Mouse (Mus musculus): ENCODE results near the gene Sars. TPM values are rescaled to one million over a fixed set of nuclear protein-coding genes. Genes with fewer than 3 reads are reported as not detected.

Gene Sars
- polyA plus RNA-seq, 1 experiment, result 685 TPM

DNA sequence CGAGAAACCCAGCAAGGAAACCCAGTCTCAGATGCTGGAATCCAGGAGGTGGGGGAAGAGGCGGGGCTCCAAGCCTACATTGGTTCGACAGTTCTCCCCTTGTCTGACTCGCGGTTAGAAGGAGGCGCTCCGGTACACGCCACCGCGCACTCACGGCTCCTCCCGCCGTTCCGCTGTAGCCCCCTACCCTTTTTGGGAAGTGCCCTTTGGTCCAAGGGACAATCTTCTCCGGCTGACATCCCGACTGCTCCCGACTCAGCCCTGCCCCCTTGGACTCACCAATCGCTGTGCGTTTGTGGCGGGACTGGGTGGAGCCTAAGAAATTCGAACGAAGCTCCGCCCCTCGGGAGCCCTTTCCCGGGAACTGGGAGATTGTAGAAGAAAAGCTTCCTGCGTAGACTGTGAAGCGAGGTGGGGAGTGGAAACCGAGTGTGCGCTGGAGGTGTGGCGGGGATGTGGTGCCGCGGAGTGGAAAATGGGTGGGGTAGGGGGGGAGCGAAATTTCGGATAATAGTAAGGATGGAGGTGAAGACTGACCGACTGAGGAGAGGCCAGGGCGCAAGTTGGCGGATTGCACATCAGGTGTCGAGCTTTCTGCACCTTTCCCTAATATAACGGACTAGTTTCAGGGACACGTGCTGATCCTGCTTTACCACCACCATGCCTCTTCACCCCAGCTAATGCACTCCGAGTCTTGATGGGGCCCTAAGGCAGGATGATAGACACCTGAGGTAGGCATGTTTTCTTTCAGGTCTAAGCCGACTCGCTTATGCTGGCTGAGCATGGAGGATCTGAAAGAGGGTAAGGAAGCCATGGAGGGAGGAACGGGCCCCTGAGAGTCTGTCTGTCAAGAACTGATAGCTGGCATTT, 61.3 kb downstream of the Sars start, which contains the start of gene Psrc1:
Gene Psrc1, plus strand, starts transcription at position 355 of the 870 bp plus-strand sequence.
- TF ChIP-seq MYOG (IDR thresholded peaks at IDR 0.05; ENCODE audit: control insufficient read depth in 1 of 3, insufficient read depth in 1 of 3, insufficient read length in 2 of 3, low read depth in 2 of 3) (no peak), E2F4 (IDR thresholded peaks at IDR 0.05; ENCODE audit: insufficient read depth) (peak; percentile 45), MAX (IDR thresholded peaks at IDR 0.05; ENCODE audit: low read depth) (no peak), MYOD1 (IDR thresholded peaks at IDR 0.05; ENCODE audit: control insufficient read depth in 1 of 3, insufficient read length in 2 of 3, low read depth in 2 of 3) (no peak), SRF (IDR thresholded peaks at IDR 0.05; ENCODE audit: control insufficient read depth, insufficient read length, low read depth) (no peak), POLR2A (IDR thresholded peaks at IDR 0.05; ENCODE audit: insufficient read length, low read depth) (peak; percentile 41), TCF3 (IDR thresholded peaks at IDR 0.05; ENCODE audit: insufficient read length, low read depth) (no peak)
- Histone ChIP-seq H3ac (ENCODE audit: control insufficient read depth, insufficient read length) (no peak within 1 kb of the TSS), H3K36me3 (ENCODE audit: control insufficient read depth, insufficient read depth) (no peaks in the 10 kb centered on the region), H3K4me3 (peak within 1 kb of the TSS; percentile 45), H3K79me2 (ENCODE audit: control insufficient read depth, insufficient read depth) (no peaks in the 10 kb centered on the region), H3K4me2 (ENCODE audit: low read depth) (peak within 1 kb of the TSS; percentile 68), H3K27me3 (ENCODE audit: control insufficient read depth, insufficient read depth, insufficient read length) (no peaks in the 10 kb centered on the region)

DNA sequence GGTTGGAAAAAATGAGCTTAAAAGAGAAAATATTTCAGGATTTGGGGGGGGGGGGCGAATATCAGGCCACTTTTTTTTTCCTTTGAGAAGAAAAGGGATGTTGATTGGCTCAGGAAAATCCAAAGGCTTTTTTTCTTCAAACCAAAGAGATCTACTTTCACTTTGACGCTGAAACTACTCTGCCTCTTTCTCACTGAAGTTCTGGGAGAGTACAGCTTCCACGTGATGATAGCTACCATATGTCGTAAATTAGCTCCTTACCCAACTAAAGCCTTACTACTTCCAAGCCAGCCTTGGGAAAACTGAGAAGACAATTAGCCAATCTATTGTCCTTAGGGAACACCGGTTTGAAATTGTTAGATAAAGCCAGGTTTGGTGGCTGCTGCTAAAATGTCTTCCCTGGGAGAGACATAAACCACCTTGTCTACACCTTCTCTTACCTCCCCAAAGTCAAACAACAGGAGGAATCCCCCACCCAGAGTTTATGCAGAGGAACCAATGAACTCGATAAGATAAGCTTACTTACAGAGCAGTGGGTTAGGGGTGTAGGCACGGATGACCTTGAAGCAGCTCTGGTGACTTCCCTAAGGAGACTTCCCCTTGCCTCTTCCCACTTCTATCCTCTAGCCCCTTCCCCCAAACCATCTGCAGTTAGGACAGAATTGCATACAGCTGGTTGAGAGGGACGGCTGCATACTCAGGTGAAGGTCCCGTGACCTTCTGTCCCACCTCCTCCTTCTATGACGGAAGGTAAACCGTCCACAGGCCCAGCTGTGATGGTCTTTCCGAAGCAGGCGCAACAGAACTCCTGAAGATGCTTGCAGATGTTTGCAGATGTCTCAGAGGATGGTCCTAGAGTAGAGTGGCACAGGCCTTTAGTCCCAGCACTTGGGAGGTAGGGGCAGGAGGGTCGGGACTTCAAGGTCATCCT, 62.8 kb downstream of the Sars start:
- Histone ChIP-seq H3K79me2 (ENCODE audit: control insufficient read depth, insufficient read depth) (no peaks in the 10 kb centered on the region), H3K27me3 (ENCODE audit: control insufficient read depth, insufficient read depth, insufficient read length) (peaks cover 8% of the 10 kb centered on the region), H3K4me3 (peak overlapping the region; percentile 45), H3K36me3 (ENCODE audit: control insufficient read depth, insufficient read depth) (no peaks in the 10 kb centered on the region), H3ac (ENCODE audit: control insufficient read depth, insufficient read length) (no peak overlapping the region), H3K4me2 (ENCODE audit: low read depth) (peak overlapping the region; percentile 68)
- TF ChIP-seq E2F4 (IDR thresholded peaks at IDR 0.05; ENCODE audit: insufficient read depth) (no peak), TCF12 (IDR thresholded peaks at IDR 0.05; ENCODE audit: insufficient read depth, poor library complexity, severe bottlenecking) (no peak), POLR2AphosphoS2 (IDR thresholded peaks at IDR 0.05; ENCODE audit: insufficient read length, low read depth) (no peak), SRF (IDR thresholded peaks at IDR 0.05; ENCODE audit: control insufficient read depth, insufficient read length, low read depth) (no peak), POLR2A (IDR thresholded peaks at IDR 0.05; ENCODE audit: insufficient read length, low read depth) (no peak), TCF3 (IDR thresholded peaks at IDR 0.05; ENCODE audit: insufficient read length, low read depth) (no peak), MYOD1 (IDR thresholded peaks at IDR 0.05; ENCODE audit: control insufficient read depth in 1 of 3, insufficient read length in 2 of 3, low read depth in 2 of 3) (no peak), CEBPB (IDR thresholded peaks at IDR 0.05; ENCODE audit: insufficient read depth, poor library complexity, severe bottlenecking) (no peak), USF1 (IDR thresholded peaks at IDR 0.05; ENCODE audit: low read depth) (no peak), MYOG (IDR thresholded peaks at IDR 0.05; ENCODE audit: control insufficient read depth in 1 of 3, insufficient read depth in 1 of 3, insufficient read length in 2 of 3, low read depth in 2 of 3) (no peak), MAX (IDR thresholded peaks at IDR 0.05; ENCODE audit: low read depth) (no peak)

DNA sequence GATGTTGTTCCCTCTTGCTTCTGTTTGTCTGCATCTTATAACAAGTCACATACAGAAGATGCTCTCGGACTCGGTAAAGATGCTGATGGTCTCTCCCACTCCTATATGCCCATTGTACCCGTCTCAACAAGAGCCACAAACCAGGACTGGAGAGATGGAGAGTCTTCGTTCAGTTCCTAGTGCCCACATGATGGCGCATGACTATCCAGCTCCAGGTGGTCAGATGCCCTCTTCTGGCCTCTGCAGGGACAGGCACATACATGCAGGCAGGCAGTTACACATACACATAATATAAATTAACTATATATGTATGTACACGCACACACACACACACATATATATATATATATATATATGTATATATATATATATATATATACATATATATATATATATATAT, 64.3 kb downstream of the Sars start:
- Histone ChIP-seq H3K27me3 (ENCODE audit: control insufficient read depth, insufficient read depth, insufficient read length) (peaks cover 19% of the 10 kb centered on the region), H3K4me2 (ENCODE audit: low read depth) (no peak overlapping the region)

DNA sequence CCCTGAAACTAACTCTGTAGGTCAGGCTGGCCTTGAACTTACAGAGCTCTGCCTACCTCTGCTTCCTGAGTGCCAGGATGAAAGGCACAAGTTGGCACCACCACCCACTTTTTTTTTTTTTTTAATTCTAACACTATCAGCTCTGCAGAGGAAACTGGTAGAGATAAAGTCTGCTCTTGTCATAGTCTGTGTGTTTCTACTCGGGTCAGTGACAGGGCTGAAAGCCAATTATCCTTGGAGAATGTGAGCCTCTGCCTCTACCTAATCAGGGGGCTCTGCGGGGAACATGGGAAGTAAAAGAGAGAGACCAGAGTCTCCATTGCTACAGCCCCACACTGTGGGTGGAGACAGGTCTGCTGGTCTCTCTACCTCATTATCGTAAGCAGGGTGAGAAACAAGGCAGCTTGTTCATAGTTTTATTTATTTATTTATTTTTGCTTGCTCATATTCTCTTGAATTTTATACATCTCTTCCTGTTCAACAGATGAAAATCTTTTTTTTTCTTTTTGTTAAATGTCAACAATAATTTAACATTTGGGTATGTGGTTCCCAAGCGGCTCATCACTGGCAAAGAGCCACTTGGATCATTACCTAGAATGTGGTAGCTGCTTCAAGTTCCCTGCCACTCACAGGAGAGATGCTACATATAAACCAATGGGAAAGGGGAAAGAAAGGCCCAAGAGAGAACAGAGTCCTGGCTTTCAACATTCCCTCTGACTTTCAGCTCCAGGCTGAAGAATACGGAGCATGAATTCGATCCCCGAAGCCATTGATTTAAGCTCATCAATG, 65.9 kb downstream of the Sars start:
- peaks cover 33% of the 10 kb centered on the region for H3K27me3 ChIP-seq (ENCODE audit: control insufficient read depth, insufficient read depth, insufficient read length)
- no peaks in the 10 kb centered on the region for H3K36me3 ChIP-seq (ENCODE audit: control insufficient read depth, insufficient read depth)
- no peak overlapping the region for H3ac ChIP-seq (ENCODE audit: control insufficient read depth, insufficient read length)
- no peak overlapping the region for H3K4me2 ChIP-seq (ENCODE audit: low read depth)
- no peaks in the 10 kb centered on the region for H3K79me2 ChIP-seq (ENCODE audit: control insufficient read depth, insufficient read depth)
- H3K4me3 ChIP-seq, result no peak overlapping the region
- TF ChIP-seq MYOD1 (IDR thresholded peaks at IDR 0.05; ENCODE audit: control insufficient read depth in 1 of 3, insufficient read length in 2 of 3, low read depth in 2 of 3), result no peak
- TF ChIP-seq E2F4 (IDR thresholded peaks at IDR 0.05; ENCODE audit: insufficient read depth), result no peak
- no peak for TF ChIP-seq REST (IDR thresholded peaks at IDR 0.05; ENCODE audit: insufficient read depth, insufficient read length)

More for the DNA sequence above, 64.3 kb downstream of the Sars start:
- no peaks in the 10 kb centered on the region for H3K36me3 ChIP-seq (ENCODE audit: control insufficient read depth, insufficient read depth)
- no peak overlapping the region for H3K4me3 ChIP-seq
- TF ChIP-seq MYOD1 (IDR thresholded peaks at IDR 0.05; ENCODE audit: control insufficient read depth in 1 of 3, insufficient read length in 2 of 3, low read depth in 2 of 3) (no peak), POLR2A (IDR thresholded peaks at IDR 0.05; ENCODE audit: insufficient read length, low read depth) (no peak), SRF (IDR thresholded peaks at IDR 0.05; ENCODE audit: control insufficient read depth, insufficient read length, low read depth) (no peak), MYOG (IDR thresholded peaks at IDR 0.05; ENCODE audit: control insufficient read depth in 1 of 3, insufficient read depth in 1 of 3, insufficient read length in 2 of 3, low read depth in 2 of 3) (no peak), MAX (IDR thresholded peaks at IDR 0.05; ENCODE audit: low read depth) (no peak), E2F4 (IDR thresholded peaks at IDR 0.05; ENCODE audit: insufficient read depth) (no peak), TCF12 (IDR thresholded peaks at IDR 0.05; ENCODE audit: insufficient read depth, poor library complexity, severe bottlenecking) (no peak), POLR2AphosphoS2 (IDR thresholded peaks at IDR 0.05; ENCODE audit: insufficient read length, low read depth) (no peak)
- no peak overlapping the region for H3ac ChIP-seq (ENCODE audit: control insufficient read depth, insufficient read length)
- no peaks in the 10 kb centered on the region for H3K79me2 ChIP-seq (ENCODE audit: control insufficient read depth, insufficient read depth)

Other genes starting within 250 kb of the Sars start
- gene Cyb561d1, start 244.0 kb downstream of the Sars start, polyA plus RNA-seq (2012; fragmentation: generic; extraction: Trizol), result 3.2 TPM
- gene Atxn7l2, start 234.3 kb downstream of the Sars start, polyA plus RNA-seq (2012; fragmentation: generic; extraction: Trizol), result 2.7 TPM
- 0.28 TPM for gene Sypl2, start 218.6 kb downstream of the Sars start, polyA plus RNA-seq (2012; fragmentation: generic; extraction: Trizol)
- 191 TPM for gene Psma5, start 188.3 kb downstream of the Sars start, polyA plus RNA-seq (2012; fragmentation: generic; extraction: Trizol)
- 6.0 TPM for gene Sort1, start 161.1 kb downstream of the Sars start, polyA plus RNA-seq (2012; fragmentation: generic; extraction: Trizol)
- not detected for gene Mybphl, start 80.3 kb downstream of the Sars start, polyA plus RNA-seq (2012; fragmentation: generic; extraction: Trizol)
- 16.5 TPM for gene Psrc1, start 61.4 kb downstream of the Sars start, polyA plus RNA-seq (2012; fragmentation: generic; extraction: Trizol)
- gene Celsr2, start 29.7 kb downstream of the Sars start, polyA plus RNA-seq (2012; fragmentation: generic; extraction: Trizol), result not detected
- gene 1700013F07Rik, start 88.9 kb upstream of the Sars start, polyA plus RNA-seq (2012; fragmentation: generic; extraction: Trizol), result 0.76 TPM
- 0.05 TPM for gene 5330417C22Rik, start 91.3 kb upstream of the Sars start, polyA plus RNA-seq (2012; fragmentation: generic; extraction: Trizol)
- 21.7 TPM for gene Tmem167b, start 117.3 kb upstream of the Sars start, polyA plus RNA-seq (2012; fragmentation: generic; extraction: Trizol)
- gene Taf13, start 126.5 kb upstream of the Sars start, polyA plus RNA-seq (2012; fragmentation: generic; extraction: Trizol), result 19.9 TPM
- 5.2 TPM for gene Wdr47, start 146.1 kb upstream of the Sars start, polyA plus RNA-seq (2012; fragmentation: generic; extraction: Trizol)
- 21.8 TPM for gene Clcc1, start 208.7 kb upstream of the Sars start, polyA plus RNA-seq (2012; fragmentation: generic; extraction: Trizol)